Mouse (Mus musculus) megakaryocyte, embryonic 14.5 days (primary cell): ENCODE measurements at regions not wholly inside any gene's neighbourhood (a gene's known extent, or its start where the extent isn't known, plus 50 kb on each side); places are given as distances from the start of the nearest gene placed in this dataset.

Source experiments
- H3K27me3 ChIP-seq: replicated peaks from 2 replicates; pipeline ENCODE3; 2012; ENCODE audit warnings: inconsistent platforms
- H3K36me3 ChIP-seq: replicated peaks from 2 replicates; pipeline ENCODE3; 2012; ENCODE audit warnings: low read length, inconsistent platforms, mixed read lengths
- H3K4me1 ChIP-seq: 2 replicates; pipeline ENCODE4 v1.6.1; 2012; ENCODE audit warnings: inconsistent platforms
- H3K4me3 ChIP-seq: replicated peaks from 2 replicates; pipeline ENCODE3; 2012; ENCODE audit warnings: moderate library complexity, mild to moderate bottlenecking, inconsistent platforms
- H3K9me3 ChIP-seq: 2 replicates; pipeline ENCODE4 v1.6.1; 2012; ENCODE audit warnings: inconsistent platforms
- FLI1 ChIP-seq: IDR thresholded peaks from 2 replicates; pipeline ENCODE4 v1.6.1; 2012; ENCODE audit warnings: low read length, inconsistent platforms, mixed read lengths
- GATA1 ChIP-seq: IDR thresholded peaks from 3 replicates; pipeline ENCODE4 v1.6.1; 2012; ENCODE audit warnings: mixed read lengths, low read length, inconsistent platforms, borderline replicate concordance

DNA sequence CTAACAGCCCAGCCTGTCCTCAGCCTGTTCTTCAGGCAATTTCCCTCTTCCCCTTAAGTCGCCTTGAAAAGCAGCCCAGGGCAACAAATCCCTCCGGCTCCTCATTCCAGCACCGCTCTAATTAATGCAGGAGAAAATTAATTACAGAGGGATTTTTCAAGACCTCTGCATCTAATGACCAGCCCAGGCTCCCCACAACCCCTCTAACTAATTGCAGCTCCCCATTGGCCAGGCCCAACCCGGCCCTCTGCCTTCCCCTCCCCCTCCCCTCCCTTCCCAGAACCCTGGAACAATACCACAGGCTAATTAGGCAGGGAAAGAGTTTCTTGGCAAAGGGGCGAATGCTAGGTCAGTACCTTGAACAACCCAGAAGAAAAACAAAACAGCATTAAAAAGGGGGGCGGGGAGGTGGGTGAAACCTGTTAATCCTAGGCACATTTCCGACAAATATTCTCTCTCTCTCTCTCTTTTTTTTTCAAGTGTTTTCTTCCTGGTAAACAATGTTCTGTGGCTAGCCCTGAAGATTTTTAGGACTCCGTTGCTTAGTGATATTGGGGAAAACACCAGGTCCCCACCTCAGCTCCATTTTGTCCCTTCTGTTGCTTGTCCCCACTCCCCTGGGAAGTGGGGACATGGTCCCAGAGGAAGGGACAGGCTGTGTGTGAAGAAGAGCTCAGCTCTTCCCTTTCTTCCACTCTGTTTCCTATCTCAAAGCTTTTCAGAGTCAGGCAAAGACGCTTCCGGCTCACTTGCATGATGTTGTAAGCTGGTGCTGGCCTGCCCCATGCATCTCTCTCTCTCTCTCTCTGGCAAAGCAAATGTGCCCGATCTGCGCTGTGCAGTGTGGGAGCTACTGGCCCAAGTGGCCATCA, 195.1 kb downstream of the Sox9 start:
- H3K27me3 ChIP-seq, result peaks cover 5% of the 10 kb centered on the region
- no peak for TF ChIP-seq GATA1
- TF ChIP-seq FLI1, result no peak
- H3K36me3 ChIP-seq, result no peaks in the 10 kb centered on the region
- H3K4me3 ChIP-seq, result no peak overlapping the region
- H3K9me3 ChIP-seq, result peaks cover 26% of the 10 kb centered on the region
- no peaks in the 10 kb centered on the region for H3K4me1 ChIP-seq

- Histone ChIP-seq H3K27me3 (peaks cover 5% of the 10 kb centered on the region), H3K9me3 (peaks cover 30% of the 10 kb centered on the region)
Observed at GRCm38 (mm10) chr11:112978884-112979283, 196.9 kb downstream of the Sox9 start.

DNA sequence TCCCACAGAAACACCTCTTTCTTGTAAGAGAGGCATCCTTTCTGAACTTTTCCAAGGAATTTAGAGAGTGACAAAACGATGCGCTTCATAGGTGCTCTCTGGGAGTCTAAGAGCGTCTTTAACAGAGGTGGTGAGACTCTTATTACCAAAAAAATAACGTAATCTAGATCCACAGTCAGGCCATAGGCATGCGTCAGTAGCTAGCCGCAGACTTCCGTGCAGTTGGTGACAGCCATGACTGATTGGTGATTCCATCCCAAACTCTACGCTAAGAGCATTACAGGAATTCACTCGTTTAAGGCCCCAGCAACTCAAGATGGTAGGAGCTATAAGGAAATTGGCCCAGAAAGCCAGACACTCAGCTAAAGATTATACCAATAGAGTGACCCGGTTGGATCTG, 197.4 kb downstream of the Sox9 start:
- Histone ChIP-seq H3K4me3 (no peak overlapping the region), H3K27me3 (peaks cover 5% of the 10 kb centered on the region), H3K36me3 (no peaks in the 10 kb centered on the region), H3K4me1 (no peaks in the 10 kb centered on the region), H3K9me3 (peaks cover 27% of the 10 kb centered on the region)
- TF ChIP-seq FLI1 (no peak), GATA1 (no peak)

More at GRCm38 (mm10) chr11:112978884-112979283, 196.9 kb downstream of the Sox9 start:
- no peaks in the 10 kb centered on the region for H3K36me3 ChIP-seq
- no peak overlapping the region for H3K4me3 ChIP-seq
- no peak for TF ChIP-seq GATA1
- no peak for TF ChIP-seq FLI1
- H3K4me1 ChIP-seq, result no peaks in the 10 kb centered on the region

GRCm38 (mm10) chr11:112982165-112982801, 200.3 kb downstream of the Sox9 start:
- no peaks in the 10 kb centered on the region for H3K4me1 ChIP-seq
- no peak overlapping the region for H3K4me3 ChIP-seq
- H3K27me3 ChIP-seq, result peaks cover 5% of the 10 kb centered on the region
- H3K36me3 ChIP-seq, result no peaks in the 10 kb centered on the region
- TF ChIP-seq FLI1 (no peak), GATA1 (no peak)
- peaks cover 24% of the 10 kb centered on the region for H3K9me3 ChIP-seq

DNA sequence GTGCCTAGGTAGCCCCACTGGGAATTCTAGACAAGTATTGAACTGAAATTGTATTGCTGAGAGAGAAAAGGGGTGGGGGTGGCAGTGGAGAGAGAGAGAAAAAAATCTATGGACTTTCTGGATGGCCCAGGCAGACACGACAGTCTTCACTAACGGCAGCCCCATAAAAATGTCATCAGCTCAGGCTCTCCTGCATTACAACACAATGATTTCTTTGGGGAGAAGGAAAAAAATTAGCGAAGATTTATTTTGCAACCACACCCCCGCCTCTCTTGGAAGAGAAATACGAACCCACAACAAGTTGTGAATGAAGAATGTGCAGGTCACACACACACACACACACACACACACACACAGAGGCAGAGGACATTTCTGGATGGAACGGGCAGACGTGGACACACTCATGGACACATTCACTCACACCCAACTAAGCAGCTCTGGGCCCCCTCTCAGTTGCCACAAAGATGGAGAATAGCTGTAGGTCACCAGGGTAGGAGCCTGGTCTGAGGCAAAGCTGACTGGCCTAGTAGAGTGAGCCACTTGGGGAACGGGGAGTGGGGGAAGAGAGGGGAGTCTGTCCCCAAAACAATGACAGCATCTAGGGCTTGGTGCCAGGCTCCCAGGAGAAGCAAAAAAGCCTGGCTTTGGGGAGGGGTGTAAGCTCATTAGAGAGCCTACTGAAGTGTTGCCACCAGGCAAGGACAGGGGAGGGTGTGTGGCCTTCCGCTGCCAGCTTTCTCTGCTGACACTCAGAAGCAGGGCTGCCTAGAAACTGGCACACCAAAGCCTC, 201.0 kb downstream of the Sox9 start:
- H3K27me3 ChIP-seq, result peaks cover 2% of the 10 kb centered on the region
- peaks cover 29% of the 10 kb centered on the region for H3K9me3 ChIP-seq
- no peaks in the 10 kb centered on the region for H3K4me1 ChIP-seq
- no peak for TF ChIP-seq FLI1
- no peak for TF ChIP-seq GATA1
- H3K4me3 ChIP-seq, result no peak overlapping the region
- no peaks in the 10 kb centered on the region for H3K36me3 ChIP-seq

GRCm38 (mm10) chr11:112986029-112986573, 204.1 kb downstream of the Sox9 start:
- H3K4me3 ChIP-seq, result no peak overlapping the region
- TF ChIP-seq FLI1 (no peak), GATA1 (no peak)
- H3K36me3 ChIP-seq, result no peaks in the 10 kb centered on the region
- no peaks in the 10 kb centered on the region for H3K4me1 ChIP-seq
- no peaks in the 10 kb centered on the region for H3K27me3 ChIP-seq
- H3K9me3 ChIP-seq, result peaks cover 41% of the 10 kb centered on the region

GRCm38 (mm10) chr11:112987782-112988181, 205.8 kb downstream of the Sox9 start:
- H3K9me3 ChIP-seq, result peaks cover 46% of the 10 kb centered on the region
- H3K4me1 ChIP-seq, result no peaks in the 10 kb centered on the region
- no peak overlapping the region for H3K4me3 ChIP-seq
- no peak for TF ChIP-seq FLI1
- TF ChIP-seq GATA1, result no peak
- H3K27me3 ChIP-seq, result no peaks in the 10 kb centered on the region
- no peaks in the 10 kb centered on the region for H3K36me3 ChIP-seq

DNA sequence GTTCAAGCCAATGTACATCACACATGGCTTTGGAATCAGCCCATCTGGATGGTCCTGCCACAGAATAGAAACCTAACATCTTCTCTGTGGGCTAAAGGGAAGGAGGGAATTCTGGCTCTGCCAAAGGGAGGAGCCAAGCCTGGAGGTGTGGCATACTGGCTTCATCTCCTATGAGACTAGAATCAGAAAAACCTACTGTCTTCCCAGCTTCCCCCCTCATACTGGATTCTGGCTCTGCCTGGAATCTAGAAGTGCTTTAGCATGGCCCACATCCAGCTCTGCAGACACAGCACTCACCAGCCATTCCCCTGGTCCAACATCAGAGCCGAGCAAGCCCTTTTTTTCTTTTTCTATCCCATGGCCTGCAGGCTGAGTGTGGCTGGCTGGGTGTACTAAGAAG, 206.9 kb downstream of the Sox9 start:
- H3K4me1 ChIP-seq, result no peaks in the 10 kb centered on the region
- no peaks in the 10 kb centered on the region for H3K36me3 ChIP-seq
- no peak overlapping the region for H3K4me3 ChIP-seq
- H3K9me3 ChIP-seq, result peaks cover 42% of the 10 kb centered on the region
- H3K27me3 ChIP-seq, result no peaks in the 10 kb centered on the region
- TF ChIP-seq FLI1 (no peak), GATA1 (no peak)

- Histone ChIP-seq H3K4me3 (no peak overlapping the region), H3K9me3 (peaks cover 42% of the 10 kb centered on the region), H3K4me1 (no peaks in the 10 kb centered on the region), H3K36me3 (no peaks in the 10 kb centered on the region), H3K27me3 (no peaks in the 10 kb centered on the region)
- TF ChIP-seq FLI1, result no peak
- TF ChIP-seq GATA1, result no peak
Observed at GRCm38 (mm10) chr11:112989981-112990512, 208.0 kb downstream of the Sox9 start.
